Mouse (Mus musculus) lung, postnatal 4 days (tissue): ENCODE data around the gene Rbm39.
"Not testable (repeated sequence)": the region's sequence is repeated elsewhere in the genome, so short reads cannot be mapped to it uniquely, and the experiment has no call there.

ENCODE experiments used
- DNase-seq, 2 experiments: peaks; one replicate each; pipeline ENCODE4 v3.0.0; 2021

The Rbm39 gene

DNA sequence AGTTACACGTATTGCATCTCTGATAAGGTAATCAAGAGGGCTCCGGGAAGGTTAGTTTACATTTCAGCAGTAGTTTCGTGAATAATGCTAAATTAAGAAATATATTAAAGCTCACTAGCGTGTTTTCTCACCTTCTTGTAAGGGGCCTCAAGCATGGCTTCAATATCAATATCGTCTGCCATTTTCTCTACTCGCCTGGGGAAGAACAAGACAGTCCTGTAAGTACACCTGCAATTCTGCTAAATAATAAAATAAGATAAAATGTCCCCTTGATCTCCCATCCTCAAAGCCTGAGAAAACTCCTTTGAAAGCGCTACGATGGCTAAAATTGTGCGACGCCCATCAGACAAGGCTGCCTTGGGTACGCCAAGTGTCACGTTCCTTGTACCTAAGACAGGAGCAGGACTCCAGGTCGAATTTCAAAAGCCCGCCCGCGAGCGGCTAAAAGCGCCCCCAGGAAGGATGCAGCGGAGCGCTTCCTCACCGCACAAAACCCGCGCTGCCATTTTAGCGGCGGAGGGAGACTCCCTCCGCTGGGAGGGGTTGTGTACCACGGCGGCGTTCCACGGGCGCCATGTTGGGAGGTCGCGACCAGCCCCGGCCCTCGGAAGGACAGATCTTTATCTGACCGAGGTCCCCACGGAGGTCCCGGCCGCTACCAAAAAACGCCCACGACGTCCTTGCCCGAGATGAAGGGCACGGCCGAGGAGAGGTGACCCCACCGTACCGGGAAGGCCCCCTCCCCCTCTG is 817 bp downstream of the Rbm39 start:
- DNase-seq = peak; percentile 88

DNA sequence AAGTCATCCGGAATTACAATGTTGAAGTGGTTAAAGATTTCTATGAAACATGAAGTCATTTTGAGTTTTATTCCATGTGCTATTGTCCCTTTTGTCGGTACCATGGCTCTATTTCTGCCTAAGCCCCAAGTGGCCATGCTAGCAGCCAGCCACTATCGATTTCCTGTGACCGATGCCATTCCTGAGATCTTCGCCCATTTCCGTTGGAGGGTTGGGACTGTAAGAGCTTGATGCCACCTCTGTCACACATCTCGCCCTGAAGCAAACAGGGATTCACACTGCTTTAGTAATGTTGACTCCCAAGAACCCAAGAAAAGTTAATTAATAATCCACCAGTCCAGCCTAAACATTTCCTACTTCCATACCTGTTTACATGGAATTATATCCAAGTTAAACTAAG is 2.4 kb downstream of the Rbm39 start:
- no peak for DNase-seq

DNA sequence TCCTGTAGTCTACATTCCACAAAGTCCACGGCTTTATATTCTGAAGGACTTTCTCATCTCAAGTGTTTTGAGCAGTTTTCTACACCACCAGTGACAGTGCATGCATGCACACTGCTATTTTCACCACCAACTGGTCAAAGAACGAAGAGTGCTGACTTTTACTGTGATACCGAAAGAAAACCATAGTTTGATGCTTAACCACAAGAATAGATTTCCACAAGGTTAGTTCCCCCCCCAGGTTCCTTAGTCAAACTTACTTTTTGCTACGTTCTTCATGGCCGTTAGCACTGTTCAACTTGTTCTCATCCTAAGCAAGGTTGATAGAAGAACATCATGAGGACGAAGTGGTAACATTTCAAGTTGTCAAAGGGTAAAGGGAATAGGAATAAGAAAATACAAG is 3.0 kb downstream of the Rbm39 start:
- no peak for DNase-seq

DNA sequence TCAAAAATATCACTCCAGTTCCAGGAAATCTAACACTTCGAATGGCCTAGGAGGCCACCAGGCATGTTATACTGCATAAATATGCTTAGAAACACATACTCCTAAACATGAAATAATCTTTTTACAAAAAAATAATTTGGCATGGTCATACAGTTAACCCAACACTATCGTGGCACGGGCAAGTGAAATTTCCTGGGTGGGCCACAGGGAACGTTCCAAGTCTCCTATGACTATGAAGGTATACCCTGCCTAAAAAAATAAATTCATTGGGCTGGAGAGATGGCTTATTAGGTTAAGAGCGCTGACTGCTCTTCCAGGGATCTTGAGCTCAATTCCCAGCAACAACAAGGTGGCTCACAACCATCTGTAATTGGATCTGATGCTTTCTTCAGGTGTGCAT is 13.5 kb downstream of the Rbm39 start:
- DNase-seq = no peak

DNA sequence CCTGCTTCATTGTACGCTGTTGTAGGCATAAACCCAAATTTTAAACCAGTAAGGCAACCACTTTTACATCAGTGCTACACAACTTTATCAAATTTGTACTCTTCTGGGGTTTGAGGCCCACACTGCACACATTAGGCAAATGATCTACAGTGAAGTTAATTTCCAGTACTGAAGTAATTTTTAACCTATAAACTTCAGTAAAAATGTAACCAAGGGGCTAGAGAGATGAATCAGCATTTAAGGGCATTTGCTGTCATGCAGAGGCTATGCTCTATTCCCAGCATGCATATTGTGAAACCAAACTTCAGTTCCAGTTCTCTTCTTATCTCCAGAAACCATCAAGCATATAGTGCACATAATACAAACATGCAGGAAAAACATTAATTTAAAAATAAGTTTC is 14.6 kb downstream of the Rbm39 start:
- no peak for DNase-seq

DNA sequence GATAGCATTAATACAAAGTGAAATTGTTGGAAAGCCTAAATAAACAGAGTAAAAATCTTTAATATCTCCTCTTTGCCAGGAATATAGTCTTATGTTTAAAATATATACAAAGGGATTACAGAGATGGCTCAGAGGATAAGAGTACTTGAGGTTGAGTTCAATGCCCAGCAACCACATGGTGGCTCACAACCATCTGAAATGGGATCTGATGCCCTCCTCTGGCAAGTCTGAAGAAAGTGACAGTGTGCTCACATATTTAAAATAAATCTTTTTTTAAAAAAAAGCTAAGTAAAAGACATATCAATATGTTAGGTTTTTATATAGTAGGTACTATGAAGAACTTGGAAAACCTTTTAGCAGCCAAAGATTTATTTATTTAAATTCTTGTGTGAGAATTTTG is 28.5 kb downstream of the Rbm39 start:
- no peak for DNase-seq

DNA sequence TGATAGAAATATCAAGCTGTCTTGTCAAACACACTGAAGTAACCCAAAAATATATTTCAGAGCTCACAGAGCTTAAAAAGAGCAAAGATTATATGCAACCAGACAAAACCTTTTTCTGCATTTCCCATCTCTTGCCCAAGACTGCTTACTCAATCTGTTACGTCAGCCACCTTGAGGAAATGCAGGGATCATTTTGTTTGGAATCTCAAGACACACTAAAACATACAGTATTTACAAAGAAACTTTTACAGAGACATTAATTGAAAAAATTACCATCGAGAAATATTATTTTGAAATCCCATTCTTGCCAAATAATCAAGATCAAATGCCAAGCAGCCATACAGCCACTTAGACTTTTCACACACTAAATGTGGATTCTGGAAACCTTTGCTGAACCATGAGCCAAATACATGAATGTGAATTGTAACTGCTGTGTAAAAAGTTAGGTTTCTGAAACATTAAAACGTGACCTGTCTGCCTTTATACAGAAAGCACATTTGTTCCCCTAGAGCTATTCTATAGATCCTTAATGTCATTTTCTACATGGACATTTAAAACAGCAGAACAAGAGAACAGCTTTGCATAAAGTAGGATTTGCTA is 32.6 kb downstream of the Rbm39 start:
- no peak for DNase-seq

DNA sequence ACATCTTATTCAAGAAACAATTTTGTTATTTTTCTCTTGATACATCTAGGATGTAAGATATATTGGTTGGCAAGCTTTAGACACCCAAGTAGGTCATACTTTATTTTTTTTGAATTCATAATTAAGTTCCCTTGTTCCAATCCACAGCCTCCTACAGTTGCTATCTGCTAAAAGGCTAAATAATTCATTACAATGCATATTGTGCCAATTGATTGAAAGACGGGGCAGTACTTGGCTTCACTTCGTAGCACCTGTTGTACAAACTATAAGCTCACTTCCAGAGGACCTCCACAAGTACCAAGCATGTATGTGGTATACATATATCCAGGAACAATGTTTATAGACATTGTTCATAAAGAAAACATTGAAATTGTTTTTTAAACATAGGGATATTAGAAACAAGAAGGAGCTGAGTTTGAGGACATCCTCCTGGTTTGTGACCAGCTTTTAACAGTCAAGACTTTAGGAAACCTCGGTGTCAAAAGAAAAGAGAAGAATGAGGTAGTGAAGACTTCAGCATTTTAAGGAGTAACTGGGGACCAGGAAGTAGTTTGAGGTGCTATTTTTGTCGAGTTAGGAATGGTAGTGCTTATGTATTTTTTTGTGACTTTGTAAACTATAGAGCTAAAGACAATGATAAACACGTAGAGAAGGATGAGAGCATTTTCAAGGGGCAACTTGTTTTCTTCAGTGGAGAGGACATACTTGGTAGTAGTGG is 33.6 kb downstream of the Rbm39 start:
- DNase-seq = no peak

DNA sequence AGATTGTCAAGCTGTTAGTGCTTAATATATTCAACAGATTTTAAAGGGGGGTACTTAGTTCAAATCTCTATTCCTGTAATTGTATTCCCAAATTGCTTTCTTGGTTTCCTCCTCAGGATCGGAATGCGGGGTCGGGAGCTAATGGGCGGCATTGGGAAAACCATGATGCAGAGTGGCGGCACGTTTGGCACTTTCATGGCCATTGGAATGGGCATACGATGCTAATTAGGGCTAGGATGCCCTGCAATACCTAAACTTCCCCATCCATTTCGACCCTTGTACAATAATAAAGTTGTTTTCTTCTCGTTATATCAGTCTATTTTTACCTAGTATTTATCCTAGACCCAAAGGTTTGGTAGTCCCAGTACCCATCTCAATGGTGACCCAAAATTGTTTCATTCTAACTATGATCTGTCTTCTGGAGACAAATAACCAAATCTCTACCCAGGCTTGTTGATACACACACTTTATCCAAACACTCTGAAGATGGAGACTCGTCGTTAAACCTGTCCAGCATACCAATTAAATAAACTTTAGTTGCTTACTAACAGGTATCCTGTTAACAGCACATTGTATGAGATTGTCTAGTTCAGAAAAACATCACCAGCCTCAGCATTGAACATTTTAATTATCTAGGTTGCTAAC is 34.4 kb downstream of the Rbm39 start:
- DNase-seq = no peak

DNA sequence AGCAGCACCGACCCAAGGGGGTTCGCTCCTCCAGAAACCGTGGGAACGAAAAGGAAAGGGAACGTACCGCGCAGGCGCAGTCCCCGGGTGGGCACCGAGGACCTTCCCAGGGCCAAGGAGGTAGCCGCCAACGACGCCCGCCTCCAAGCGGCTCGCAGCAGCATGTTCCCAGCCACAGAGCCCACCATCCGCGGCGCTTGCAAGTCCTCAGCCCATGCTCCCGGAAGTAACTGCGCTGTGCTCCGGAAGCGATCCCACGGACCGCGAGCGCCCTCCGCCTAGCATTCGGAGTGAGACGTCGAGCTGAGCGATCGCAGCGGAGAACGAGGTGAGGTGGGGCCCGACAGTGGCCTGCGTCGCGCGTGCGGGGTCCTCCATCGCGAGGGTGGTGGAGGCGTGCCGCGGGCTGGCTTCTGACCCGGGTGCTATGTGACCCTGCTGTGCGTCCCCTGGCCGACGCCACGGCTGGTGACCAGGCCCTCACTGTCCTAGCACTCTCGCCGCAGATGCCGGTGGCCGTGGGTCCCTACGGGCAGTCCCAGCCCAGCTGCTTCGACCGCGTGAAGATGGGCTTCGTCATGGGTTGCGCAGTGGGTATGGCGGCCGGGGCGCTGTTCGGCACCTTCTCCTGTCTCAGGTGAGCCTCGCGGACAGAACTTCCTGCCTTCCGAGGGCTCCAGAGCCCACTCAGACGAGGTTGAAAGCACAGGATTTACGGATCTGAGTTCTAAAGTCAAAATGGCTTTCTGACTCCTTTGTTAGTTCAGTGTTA is 35.9 kb downstream of the Rbm39 start, which contains the start of the genes Romo1 and Nfs1:
Romo1 (plus strand) TSS at position 87 of the 772 bp plus-strand sequence.
Nfs1 (minus strand) TSS at position 234 of the 772 bp plus-strand sequence.
- peak; percentile 95 to 97 for DNase-seq

DNA sequence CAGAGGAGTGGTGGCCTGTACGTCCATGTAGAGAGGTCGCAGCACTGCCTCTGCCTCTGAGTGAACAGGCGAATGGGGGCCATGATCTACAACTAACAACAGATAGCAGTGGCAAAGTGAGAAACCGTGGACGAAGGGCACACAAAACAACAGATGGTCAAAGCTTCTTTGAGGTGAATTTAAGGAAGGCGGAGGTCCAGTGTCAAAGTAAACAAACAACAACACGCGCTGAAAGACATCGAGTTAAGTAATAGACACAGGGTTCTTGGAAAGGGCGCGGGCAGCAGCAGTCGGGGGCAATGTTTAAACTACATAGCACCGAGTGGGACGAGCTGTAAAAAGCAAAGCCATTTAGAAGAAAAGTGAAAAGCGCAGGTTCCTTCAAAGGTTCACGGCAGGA is 36.7 kb downstream of the Rbm39 start:
- no peak for DNase-seq

DNA sequence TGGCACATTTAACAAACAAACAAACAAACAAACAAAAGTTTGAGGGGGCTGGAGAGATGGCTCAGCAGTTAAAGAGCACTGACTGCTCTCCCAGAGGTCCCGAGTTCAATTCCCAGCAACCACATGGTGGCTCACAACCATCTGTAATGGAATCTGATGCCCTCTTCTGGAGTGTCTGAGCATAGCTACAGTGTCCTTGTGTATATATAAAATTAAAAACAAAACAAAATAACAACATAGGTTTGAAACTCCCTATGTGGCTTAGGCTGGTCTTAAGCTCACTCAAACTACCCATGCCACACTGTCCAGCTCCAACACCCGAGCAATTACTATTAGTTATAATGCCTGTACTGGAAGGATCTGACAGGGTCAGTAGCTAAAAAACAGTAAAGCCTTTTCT is 37.2 kb downstream of the Rbm39 start:
- no peak for DNase-seq

DNA sequence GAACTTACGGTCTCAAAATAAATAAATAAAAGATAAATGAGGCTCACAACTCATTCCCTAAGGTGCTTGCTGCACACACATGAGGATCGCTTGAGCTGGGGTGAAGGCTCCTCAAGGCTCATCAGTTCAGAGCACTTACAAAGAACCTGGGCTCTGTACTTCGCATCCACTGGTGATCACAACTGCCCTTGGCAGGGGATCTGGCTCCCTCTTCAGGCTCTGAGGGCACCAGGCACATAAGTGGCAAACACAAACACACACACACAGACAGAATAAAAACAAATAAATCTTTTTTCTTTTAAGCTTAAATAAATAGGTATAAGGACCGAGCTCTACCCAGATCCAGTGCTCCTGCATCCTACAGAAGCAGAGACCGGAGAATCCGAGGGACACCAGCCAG is 44.3 kb downstream of the Rbm39 start:
- no peak for DNase-seq

DNA sequence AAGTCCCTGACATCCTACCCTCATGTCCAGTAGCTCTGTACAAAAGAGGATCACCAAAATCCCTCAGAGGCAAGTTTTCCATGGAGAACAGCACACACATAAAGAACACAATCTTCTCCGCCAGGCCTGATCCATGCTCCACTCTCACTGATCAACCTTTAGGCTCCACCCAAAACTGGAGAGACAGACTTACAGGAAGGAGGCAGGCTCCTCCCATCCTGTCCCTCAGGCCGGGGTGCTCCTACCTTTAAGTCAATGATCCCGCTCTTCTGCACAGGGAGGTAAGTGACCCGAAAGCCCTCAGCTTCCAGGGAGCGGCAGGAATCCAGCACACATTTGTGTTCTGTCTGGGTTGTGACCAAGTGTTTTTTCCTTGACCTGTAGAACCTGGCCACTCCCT is 45.9 kb downstream of the Rbm39 start:
- DNase-seq = no peak

DNA sequence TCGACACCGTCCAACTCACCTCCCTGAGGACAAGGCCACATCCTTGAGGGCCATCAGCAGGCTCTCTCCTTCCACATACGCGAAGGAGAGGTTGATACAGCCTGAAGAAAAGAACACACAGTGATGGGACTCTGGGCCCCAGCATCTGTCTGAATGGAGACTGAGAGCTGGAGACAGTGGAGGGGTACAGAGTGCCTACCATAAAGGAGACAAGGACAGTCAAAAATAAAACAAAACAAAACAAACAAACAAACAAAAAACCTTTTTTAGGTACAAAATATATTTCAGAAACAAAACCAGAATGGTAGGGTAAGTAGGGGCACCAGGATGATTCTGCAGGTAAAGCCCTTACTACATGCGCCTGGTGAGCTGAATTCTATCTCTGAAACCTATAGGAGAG is 53.0 kb downstream of the Rbm39 start, which contains the start of gene Gm28036:
Gm28036 (minus strand) TSS at position 101 of the 400 bp plus-strand sequence.
- DNase-seq = no peak

DNA sequence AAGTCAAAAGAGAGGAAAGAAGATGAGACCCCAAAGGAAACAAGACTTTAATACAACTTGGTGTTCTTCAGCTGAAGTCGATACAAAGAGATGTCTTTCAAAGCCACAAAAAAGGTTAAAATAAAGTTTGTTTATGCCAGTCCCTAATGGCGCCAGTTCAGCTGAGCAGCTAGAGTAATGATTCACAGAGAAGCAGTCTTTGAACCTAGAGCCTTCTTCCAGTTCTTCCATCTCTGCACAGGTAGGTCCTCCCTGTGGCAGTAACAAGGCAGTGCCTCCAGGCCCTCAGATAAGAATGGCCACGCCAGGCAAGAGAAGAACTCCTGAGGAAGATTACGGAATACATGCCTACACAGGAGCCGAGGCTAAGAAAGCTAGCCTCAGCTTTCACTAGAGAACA is 56.3 kb downstream of the Rbm39 start:
- no peak for DNase-seq

DNA sequence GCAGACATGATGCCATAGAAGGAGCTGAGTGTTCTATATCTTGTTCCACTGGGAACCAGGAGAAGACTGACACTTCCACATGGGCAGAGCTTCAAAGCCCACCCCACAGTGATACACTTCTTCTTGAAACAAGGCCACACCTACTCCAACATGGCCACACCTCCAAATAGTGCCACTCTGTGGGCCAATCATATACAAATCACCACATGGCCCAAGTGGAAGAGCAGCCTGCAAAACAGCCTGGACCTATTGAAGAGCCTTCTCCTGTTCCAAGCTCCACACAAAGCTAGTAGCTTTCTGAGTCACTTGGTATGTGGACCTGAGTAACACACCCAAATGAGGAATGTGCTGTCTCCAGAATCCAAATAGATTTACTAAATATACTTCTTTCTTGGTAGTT is 60.5 kb downstream of the Rbm39 start:
- DNase-seq = no peak

DNA sequence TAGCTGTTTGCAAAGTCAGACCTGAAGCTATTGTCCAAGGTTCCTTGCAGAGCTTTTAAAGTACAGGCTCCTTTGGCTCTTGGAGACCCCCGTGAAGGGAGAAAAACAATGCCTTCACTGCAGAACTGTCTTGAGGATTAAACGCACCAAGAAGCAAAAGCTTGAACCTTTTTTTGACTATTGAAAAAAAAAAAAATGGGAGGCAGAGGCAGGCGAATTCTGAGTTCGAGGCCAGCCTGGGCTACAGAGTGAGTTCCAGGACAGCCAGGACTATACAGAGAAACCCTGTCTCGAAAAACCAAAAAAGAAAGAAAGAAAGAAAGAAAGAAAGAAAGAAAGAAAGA is 68.0 kb downstream of the Rbm39 start:
- DNase-seq = not testable (repeated sequence)

DNA sequence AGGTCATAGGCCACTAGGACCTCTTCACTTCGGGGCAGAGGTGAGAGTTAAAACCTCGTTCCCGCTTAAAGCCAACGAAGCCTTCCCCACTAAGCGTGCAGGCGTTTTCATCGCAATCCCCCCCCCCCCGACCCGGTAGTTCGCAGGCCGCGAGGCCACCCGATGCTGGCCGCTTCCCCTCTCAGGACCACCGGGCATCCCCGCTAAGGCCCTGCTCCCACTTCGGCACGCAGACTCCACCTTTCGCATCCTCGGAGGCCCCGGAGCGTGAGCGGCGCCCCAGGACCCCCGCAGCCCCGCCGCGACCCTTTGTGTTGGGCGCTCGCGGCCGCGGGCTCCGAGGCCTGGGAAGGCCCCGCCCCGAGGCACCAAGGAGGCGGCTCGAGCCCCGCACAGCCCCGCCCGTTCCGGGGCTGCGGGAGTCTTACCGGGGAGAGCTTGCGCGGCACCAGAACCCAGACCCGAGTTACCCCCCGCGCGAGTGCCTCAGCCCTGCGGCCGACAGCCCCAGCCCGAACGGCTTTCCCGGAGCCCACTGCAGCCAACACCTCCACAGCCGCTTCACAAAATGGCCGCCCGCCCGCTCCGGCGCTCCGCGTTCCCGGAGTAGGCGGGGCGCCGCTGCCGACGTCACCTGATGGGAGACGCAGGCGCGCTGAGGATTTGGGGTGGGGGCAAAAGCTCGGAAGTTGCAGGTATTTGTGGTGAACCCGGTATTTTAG is 68.5 kb downstream of the Rbm39 start, which contains the start of the genes Cpne1 and Rbm12:
Cpne1 (minus strand) TSS at position 608 of the 722 bp plus-strand sequence.
Rbm12 (minus strand) TSS at position 621 of the 722 bp plus-strand sequence.
- peak; percentile 94 to 95 for DNase-seq

DNA sequence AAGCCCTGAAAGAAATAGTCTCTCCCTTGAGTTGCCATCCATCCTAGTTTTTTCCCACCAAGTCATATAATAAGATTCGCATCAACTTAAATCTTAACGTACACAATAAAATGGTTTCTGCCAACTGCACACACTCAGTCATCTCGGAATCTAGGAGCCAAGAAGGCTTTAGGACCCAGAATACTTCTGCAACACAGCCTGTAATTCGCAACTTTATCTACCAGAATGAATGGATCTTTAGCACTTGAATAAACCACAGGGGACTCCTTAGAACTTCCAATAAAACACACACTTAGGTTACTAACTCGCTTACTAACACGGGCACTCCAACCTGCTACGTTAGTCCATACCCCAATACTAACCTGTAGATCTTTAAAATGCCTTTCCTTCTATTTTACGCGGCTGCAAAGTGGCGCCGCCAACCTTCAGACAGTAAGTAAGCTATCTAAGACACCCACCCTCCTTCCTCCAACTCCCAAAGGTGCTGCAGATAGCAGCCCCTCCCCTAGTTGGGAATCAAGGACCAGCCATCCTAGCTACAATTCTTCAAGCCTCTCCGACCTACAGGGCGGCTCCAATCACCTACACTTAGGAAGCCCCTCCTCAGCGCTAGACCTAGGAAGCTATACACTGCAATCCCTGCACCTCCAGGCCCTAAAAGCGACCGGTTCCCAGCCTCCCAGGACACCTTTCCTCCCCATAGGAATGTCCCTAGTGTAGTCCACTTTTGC is 69.2 kb downstream of the Rbm39 start:
- no peak for DNase-seq
